Mouse (Mus musculus): ENCODE data around the gene Gm16430.
"Not testable (repeated sequence)": the region's sequence is repeated elsewhere in the genome, so short reads cannot be mapped to it uniquely, and the experiment has no call there.

The Gm16430 gene

DNA sequence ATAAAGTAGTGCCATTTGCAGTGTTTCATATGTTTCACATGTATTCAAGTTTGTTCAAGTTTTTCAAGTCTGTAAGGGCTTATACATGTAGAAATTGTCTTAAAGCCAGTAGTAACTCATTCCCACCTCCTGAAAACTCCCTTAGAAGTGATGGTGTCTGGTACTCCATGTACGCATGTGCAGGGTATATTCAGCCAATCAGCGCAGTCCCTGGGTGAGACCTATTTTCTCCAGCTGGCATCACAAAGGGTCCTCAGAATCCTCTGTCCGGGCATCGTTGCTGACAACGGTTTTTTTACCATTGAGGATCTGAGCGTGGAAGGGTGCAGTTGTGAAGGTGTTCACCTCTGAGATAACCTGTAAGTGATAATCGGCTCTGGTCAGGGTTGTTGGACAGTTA is at the start of gene Gm16430:
TSS of gene Gm16430 (plus strand) at position 301 of the 400 bp plus-strand sequence.
- CTCF ChIA-PET, POLR2A ChIA-PET: not testable (repeated sequence)

Measured in embryonic stem cell, embryonic (primary cell).